Mouse (Mus musculus): ENCODE data around the gene Ivd.

GRCm38 (mm10) chr2:118841774-118842173 lies 20.0 kb upstream of the Ivd start:
- TF ChIP-seq CTCF (conservative IDR thresholded peaks at IDR 0.05 in 1 of 2, IDR thresholded peaks at IDR 0.05 in 1 of 2; ENCODE audit: low read depth in 2 of 2, low read length in 2 of 2) (no peak), ZKSCAN1 (IDR thresholded peaks at IDR 0.05; ENCODE audit: borderline replicate concordance, low read depth, low read length) (no peak), ZNF384 (IDR thresholded peaks at IDR 0.05; ENCODE audit: low read depth, low read length) (no peak), EP300 (IDR thresholded peaks at IDR 0.05; ENCODE audit: low read length) (no peak), SIN3A (IDR thresholded peaks at IDR 0.05; ENCODE audit: low read length) (no peak), MAX (IDR thresholded peaks at IDR 0.05; ENCODE audit: low read length) (no peak), CHD1 (IDR thresholded peaks at IDR 0.05; ENCODE audit: low read depth, low read length) (no peak), MYC (IDR thresholded peaks at IDR 0.05; ENCODE audit: low read depth, low read length) (no peak), MAZ (IDR thresholded peaks at IDR 0.05; ENCODE audit: low read depth, low read length) (no peak), TCF12 (IDR thresholded peaks at IDR 0.05; ENCODE audit: low read depth, low read length) (no peak)
